Mouse (Mus musculus) monocyte, adult 2 months (primary cell): ENCODE data around the gene Rasgrf1.

Source experiments
- DNase-seq, 2 experiments: peaks; one replicate each; pipeline ENCODE4 v3.0.0; 2022; ENCODE audit warnings: low spot score in 2 of 2, low read depth in 1 of 2

The Rasgrf1 gene

DNA sequence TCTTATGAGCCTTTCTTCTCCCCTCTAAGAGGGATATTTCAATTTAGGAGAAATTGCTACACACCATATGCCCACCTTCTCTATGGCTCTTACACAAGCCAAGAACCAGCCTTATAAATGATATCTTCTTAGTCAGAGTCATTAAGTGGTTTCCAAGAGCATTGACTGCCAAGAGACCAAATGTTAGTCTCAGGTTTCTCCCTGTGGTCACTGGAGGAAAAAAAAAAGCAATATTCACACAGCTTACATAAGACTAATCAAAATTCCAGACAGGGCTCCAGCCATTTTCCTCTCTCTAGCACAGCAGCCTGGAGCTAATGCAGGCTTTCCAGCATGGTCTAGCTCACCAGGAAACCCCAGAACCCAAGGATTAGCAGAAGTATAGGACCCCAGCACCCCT, 3.1 kb upstream of the Rasgrf1 start:
- no peak for DNase-seq

DNA sequence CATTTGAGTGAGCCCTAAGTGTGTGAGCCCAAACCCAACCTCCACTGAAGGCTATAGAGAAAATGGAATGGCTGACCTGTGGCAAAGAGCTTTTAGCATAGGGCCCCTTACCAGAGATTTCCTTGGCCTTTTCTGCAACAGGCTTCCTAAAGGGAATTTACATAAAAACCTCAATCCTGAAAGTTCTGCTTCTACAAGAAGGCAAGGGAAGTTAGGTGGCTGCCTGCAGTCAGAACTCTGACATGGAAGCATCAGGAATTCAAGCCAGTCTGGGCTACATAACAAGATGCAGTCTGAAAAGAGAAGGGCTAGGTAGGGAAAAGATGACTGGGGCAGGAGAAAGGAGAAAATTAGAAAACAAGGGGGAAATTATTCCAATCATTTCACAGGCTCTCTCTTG, 1.8 kb upstream of the Rasgrf1 start:
- no peak for DNase-seq

DNA sequence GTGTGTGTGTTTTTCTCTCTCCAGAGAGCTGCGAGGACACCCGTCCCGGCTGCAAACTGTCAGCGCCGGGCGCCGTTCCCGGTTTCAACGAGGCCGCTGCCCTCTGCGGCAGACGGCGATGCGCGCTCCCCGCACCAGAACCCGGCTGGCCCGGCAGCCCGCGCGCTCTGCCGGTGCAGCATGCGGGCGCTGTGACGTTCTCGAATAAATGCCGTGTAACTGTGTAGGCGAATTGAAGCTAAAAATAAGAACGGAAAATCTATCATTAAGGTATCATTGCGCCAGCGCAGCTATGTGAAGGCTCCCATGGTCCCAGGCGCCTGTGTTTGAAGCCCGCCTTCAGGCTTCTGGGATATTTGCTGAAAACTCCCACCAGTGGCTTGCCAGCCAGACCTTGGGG, 1.1 kb upstream of the Rasgrf1 start:
- DNase-seq: no peak

- DNase-seq: no peak
Measured at GRCm38 (mm10) chr9:89910011-89910400, 298 bp downstream of the Rasgrf1 start.

GRCm38 (mm10) chr9:89910741-89911444, 1.2 kb downstream of the Rasgrf1 start:
- DNase-seq: no peak

DNA sequence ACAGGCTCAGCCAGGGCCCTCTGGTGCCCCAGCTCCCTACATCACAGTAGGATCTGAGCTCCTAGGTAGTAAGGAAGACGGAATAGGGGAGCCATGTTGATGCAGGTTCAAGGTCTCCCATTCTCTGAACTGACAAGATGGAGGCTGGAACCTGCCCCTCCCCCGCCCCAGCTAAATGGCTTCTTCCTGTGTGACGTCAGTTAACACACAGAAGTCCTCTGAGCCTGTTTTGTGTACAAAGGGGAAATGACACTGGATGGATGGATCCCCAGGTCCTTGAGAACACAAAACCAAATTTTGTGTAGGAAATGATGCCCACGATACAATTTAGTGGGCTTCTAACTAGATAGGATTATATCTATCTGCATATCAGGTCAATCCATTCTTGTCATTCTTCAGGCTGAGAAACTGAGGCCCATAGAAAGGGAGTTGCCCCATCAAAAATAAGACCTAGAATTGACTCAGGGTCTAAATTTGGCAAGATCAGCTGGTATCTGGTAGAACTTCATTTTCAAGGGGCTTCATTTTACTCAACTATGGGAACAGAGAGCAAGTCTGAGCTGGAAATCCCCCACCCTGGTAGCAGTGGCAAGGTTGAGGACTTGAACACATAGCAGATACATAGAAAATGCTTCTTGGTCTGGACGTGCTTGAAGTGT, 2.3 kb downstream of the Rasgrf1 start:
- DNase-seq: no peak

- DNase-seq: no peak
Measured at GRCm38 (mm10) chr9:89913135-89913534, 3.4 kb downstream of the Rasgrf1 start.

DNA sequence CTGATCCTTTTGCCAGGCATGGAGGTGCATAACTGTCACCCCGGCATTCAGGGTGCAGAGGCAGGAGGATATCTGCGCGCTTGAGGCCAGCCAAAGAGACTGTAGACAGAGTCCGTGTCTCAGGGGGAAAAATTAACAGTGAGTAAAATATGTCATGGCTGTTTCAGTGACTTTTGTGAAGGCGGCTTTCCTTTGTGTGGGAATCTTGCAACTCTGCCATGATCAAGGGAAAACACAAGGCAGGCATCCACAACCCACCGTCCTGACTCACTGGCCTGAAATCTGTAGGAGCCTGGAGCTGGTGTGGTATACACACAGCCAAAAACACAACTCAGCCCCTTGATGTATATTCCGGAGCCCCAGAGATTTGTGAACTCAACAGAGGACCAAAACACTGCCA, 6.8 kb downstream of the Rasgrf1 start:
- DNase-seq: no peak

DNA sequence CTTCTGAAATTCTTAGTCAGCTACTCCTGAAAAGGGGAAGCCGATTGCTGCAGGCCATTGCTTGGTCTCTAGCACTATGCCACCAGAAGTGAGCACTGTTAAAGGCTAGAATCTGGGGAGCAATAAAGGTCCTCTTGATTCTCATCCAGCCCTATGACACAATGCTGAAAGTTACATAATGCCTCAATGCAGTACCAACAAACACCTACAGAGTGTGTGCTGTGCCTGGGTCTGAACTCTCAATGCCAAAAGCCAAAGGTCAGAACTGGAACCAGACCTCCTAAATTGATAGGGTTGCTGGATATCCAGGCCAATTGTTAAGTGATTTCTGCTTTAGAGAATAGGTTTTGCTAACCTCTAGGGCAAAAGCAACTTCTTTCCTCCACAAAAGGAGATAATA, 7.7 kb downstream of the Rasgrf1 start:
- DNase-seq: no peak

GRCm38 (mm10) chr9:89918832-89919231, 9.1 kb downstream of the Rasgrf1 start:
- DNase-seq: no peak

DNA sequence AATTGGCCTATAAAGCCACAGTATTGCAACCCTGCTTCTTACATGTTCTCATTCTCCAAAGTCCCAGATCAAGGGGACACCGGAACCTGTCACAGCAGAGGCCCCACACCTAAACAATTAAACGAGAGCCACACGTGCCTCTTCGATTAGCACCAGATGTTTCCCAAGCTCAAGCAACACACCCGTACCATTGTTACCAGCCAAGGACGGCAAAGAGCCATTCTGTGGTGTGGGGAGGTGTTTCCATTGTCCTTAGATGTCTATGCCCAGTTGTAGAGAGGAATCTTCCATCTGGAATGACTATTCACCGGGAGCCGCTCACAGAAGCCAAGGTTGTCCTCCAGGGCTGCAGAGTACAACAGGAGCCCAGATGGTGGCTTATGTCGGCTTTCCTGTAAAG, 11.4 kb downstream of the Rasgrf1 start:
- DNase-seq: no peak

- DNase-seq: no peak
Measured at GRCm38 (mm10) chr9:89922666-89923065, 13.0 kb downstream of the Rasgrf1 start.

- DNase-seq: no peak
Measured at GRCm38 (mm10) chr9:89924836-89925235, 15.1 kb downstream of the Rasgrf1 start.

DNA sequence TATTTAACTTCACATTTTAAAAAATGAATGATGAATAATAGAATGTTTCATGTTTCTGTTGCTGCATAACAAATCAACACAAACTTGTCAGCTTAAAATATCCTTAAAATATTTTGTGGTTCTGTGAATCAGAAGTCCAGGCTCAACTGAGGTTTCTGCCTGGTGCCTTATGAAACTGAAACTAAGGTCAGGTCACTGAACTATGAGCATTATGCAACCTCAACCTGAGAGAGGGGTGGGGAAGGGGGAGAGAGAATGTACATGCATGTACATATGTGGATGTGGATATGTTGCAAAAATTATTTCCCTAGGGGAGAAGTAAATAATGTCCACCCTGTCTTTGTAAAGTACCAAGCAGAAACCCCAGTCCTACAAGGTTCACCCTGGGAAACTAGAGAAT, 18.8 kb downstream of the Rasgrf1 start:
- DNase-seq: no peak

- DNase-seq: no peak
Measured at GRCm38 (mm10) chr9:89940428-89940827, 30.7 kb downstream of the Rasgrf1 start.

DNA sequence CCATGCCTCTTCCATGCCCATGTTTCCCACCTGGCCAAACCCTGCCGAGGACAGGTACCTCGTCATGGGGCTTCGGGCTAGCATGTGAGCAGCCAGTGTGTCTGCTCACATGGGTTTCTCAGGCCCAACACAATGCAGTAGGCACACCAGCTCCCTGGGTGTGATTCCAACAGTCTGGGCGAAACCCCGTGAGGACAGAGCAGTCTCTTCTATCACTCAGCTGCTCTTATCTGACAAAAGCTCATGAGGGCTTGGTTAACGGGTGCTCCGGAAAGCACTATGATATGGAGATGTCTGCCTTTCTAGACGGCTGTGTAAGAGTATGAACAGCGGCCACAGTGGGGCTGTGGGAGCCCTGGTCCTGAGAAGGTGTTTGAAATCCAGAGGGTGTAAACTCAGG, 37.1 kb downstream of the Rasgrf1 start:
- DNase-seq: no peak

DNA sequence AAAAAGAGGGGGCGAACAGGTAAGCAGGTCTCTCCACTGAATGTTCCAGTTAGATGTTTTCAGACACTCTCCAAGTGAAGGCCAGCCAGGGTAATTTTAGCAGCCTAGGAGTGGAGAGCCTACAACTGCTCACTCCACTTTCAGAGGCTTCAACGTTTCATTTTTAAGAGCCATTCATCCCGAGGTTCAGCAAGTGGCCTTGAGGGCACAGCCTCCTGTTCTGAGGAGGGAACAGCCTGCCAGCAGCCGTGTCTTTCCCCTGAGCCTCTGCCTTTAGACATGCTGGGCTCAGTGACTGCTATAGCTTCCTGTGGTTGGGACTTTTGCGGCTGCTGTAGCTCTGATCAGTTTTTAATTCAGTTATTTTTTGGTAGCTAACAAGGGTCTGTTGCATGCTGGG, 38.9 kb downstream of the Rasgrf1 start:
- no peak for DNase-seq

DNA sequence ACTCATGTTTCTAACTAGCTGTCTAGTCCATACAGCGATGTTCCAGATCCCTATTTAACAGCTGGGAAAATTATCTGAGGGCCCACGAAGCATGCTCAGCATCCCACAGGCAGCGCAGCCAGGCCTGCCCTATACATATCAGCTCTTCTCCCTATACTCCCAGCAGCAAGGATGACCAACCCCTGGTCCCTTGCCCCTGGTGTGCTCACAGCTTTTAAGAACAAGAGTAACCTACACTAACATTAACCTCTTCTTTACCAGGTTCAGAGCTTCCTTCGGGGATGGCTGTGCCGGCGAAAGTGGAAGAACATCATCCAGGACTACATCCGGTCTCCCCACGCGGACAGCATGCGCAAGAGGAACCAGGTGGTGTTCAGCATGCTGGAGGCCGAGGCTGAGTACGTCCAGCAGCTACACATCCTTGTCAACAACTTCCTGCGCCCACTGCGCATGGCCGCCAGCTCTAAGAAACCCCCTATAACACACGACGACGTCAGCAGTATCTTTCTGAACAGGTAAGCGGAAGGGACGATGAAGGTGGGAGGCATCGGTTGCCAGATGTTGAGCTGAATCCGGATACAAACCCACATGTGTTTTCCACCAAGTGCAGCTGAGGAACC, 44.0 kb downstream of the Rasgrf1 start:
- no peak for DNase-seq

DNA sequence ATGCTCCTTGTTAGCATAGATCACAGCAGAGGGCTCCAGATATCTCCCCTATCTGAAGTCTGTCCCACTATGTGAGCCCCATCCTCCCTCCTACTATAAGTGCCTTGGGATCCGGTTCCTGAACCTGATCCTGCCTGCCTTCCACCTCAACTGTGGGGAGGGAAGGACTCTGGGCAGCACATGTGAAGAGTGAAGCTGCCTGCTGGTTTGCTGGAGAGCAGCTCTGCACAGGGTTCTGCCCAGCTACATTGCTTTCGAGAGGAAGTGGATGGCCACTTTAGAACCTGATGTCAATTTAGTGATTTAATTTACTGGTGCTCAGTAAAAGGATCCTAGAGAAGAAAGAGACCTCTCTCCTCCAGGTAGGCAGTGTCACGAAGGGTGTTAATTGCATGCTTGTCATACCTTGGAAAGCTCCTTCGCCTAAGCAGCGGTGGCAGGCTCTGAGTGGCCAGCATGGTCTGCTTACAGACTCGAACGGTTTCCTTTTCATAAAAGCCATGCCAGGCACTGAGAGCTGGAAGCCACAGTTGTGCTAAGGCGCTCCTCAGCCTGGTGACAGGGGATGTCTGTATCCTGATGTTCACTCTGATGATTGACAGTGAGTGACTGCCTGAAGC, 45.3 kb downstream of the Rasgrf1 start:
- no peak for DNase-seq

- no peak for DNase-seq
Measured at GRCm38 (mm10) chr9:89958959-89959358, 49.3 kb downstream of the Rasgrf1 start.

GRCm38 (mm10) chr9:89964091-89964490, 54.4 kb downstream of the Rasgrf1 start:
- DNase-seq: no peak

DNA sequence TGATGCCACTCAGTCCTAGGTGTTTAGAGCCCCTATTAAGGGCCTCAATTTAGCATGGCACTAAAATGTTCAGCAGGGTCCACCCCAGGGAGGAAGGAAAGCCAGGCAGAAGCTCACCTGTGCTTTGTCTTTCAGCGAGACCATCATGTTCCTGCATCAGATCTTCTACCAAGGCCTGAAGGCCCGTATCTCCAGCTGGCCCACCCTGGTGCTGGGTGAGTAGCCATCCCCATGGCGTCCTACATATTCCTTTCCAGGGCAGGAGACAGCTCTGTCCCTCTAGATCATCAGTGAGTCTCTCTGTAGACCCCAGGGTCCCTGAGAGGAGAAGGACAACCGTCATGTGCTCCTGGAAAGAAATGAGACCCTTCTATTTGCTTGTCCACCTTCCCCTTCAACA, 58.0 kb downstream of the Rasgrf1 start:
- no peak for DNase-seq
